Mouse (Mus musculus) liver, embryonic 11.5 days (tissue): ENCODE results near the gene Ptgir. TPM values are rescaled to one million over a fixed set of nuclear protein-coding genes. Genes with fewer than 3 reads are reported as not detected.
A peak's percentile ranks its signal among the peaks of the same experiment; 100 is the strongest.

Source experiments
- ATAC-seq: fragments of 200-750 bp; cut with Nextera tagmentation; replicated peaks from 2 replicates; pipeline ENCODE4 v1.8.0; 2017; ENCODE audit warnings: moderate number of reproducible peaks, mild to moderate bottlenecking, moderate TSS enrichment, moderate library complexity; ENCODE audit not compliant: low FRiP score
- DNase-seq: peaks from one replicate; pipeline ENCODE4 v3.0.0-alpha.2; 2017; ENCODE audit warnings: low spot score
- H3K27ac ChIP-seq: fragments of 300-500 bp; sonication (generic); 2 replicates; pipeline ENCODE4 v1.5.1; 2014; ENCODE audit warnings: mild to moderate bottlenecking, low read depth, low read length, control low read depth
- H3K27me3 ChIP-seq: fragments of 300-500 bp; sonication (generic); replicated peaks from 2 replicates; pipeline ENCODE4 v1.6.1; 2014; ENCODE audit warnings: low read length, mixed read lengths; ENCODE audit not compliant: control insufficient read depth, insufficient read depth
- H3K36me3 ChIP-seq: fragments of 300-500 bp; sonication (generic); 2 replicates; pipeline ENCODE4 v1.6.1; 2014; ENCODE audit warnings: mild to moderate bottlenecking, low read length, moderate library complexity, mixed read lengths; ENCODE audit not compliant: control insufficient read depth, insufficient read depth
- H3K4me1 ChIP-seq: fragments of 300-500 bp; sonication (generic); replicated peaks from 2 replicates; pipeline ENCODE4 v1.6.1; 2014; ENCODE audit warnings: low read length, mixed read lengths; ENCODE audit not compliant: control insufficient read depth, insufficient read depth
- H3K4me2 ChIP-seq: fragments of 300-500 bp; sonication (generic); 2 replicates; pipeline ENCODE4 v1.6.1; 2014; ENCODE audit warnings: mild to moderate bottlenecking, control low read depth, moderate library complexity
- H3K4me3 ChIP-seq: fragments of 300-500 bp; sonication (generic); 2 replicates; pipeline ENCODE4 v1.5.1; 2014; ENCODE audit warnings: low read depth, low read length, control low read depth
- H3K9ac ChIP-seq: fragments of 300-500 bp; sonication (generic); 2 replicates; pipeline ENCODE4 v1.6.1; 2014; ENCODE audit warnings: low read depth, low read length, control low read depth
- H3K9me3 ChIP-seq: fragments of 300-500 bp; sonication (generic); 2 replicates; pipeline ENCODE4 v1.6.1; 2016; ENCODE audit warnings: low read length, inconsistent platforms, mixed read lengths; ENCODE audit not compliant: control insufficient read depth
- WGBS: fragments of 180-500 bp; shearing (Covaris S2); extraction: QIAGEN DNeasy Blood & Tissue Kit; methylation state at CpG from one replicate; pipeline ENCODE4 v1.1.7; 2014; 5-methylcytosine and 5-hydroxymethylcytosine counted together
- polyA plus RNA-seq: library from polyadenylated mRNA; unstranded; fragments of >200 nt; fragmentation: Nextera tagmentation; extraction: Ambion mirVana; gene quantifications from 2 replicates; pipeline ENCODE4 v1.2.1, GENCODE M21; 2014

Ptgir gene
- polyA plus RNA-seq, 1 experiment from 2014 or later = 1.3 TPM

- H3K4me3 ChIP-seq = no peak overlapping the region
- peaks cover 45% of the 10 kb centered on the region for H3K27me3 ChIP-seq
- 80% methylated on average over 6 of the region's 6 CpGs for WGBS
- no peak for DNase-seq
- H3K4me2 ChIP-seq = no peak overlapping the region
- peaks cover 7% of the 10 kb centered on the region for H3K4me1 ChIP-seq
- no peak overlapping the region for H3K9ac ChIP-seq
- H3K9me3 ChIP-seq = peaks cover 8% of the 10 kb centered on the region
- no peak for ATAC-seq
- peaks cover 27% of the 10 kb centered on the region for H3K36me3 ChIP-seq
- no peak overlapping the region for H3K27ac ChIP-seq
Measured at GRCm38 (mm10) chr7:16883162-16883561, 23.1 kb upstream of the Ptgir start.

- DNase-seq (no peak), ATAC-seq (no peak)
- Histone ChIP-seq H3K9me3 (peaks cover 8% of the 10 kb centered on the region), H3K27ac (no peak overlapping the region), H3K4me3 (no peak overlapping the region), H3K27me3 (peaks cover 55% of the 10 kb centered on the region), H3K4me1 (peaks cover 7% of the 10 kb centered on the region), H3K4me2 (no peak overlapping the region), H3K36me3 (peaks cover 25% of the 10 kb centered on the region), H3K9ac (no peak overlapping the region)
- WGBS = 45% methylated on average over 4 of the region's 4 CpGs
Measured at GRCm38 (mm10) chr7:16884334-16884733, 22.0 kb upstream of the Ptgir start.

GRCm38 (mm10) chr7:16885271-16885776 lies 21.0 kb upstream of the Ptgir start:
- Histone ChIP-seq H3K27ac (no peak overlapping the region), H3K4me2 (peak overlapping the region; percentile 53), H3K36me3 (peaks cover 25% of the 10 kb centered on the region), H3K27me3 (peaks cover 62% of the 10 kb centered on the region), H3K9ac (no peak overlapping the region), H3K9me3 (peaks cover 8% of the 10 kb centered on the region), H3K4me1 (peaks cover 4% of the 10 kb centered on the region), H3K4me3 (peak overlapping the region; percentile 41)
- WGBS = 17% methylated on average over 89 of the region's 95 CpGs
- ATAC-seq (peak; percentile 29), DNase-seq (no peak)

- Histone ChIP-seq H3K36me3 (peaks cover 25% of the 10 kb centered on the region), H3K27me3 (peaks cover 65% of the 10 kb centered on the region), H3K4me1 (no peaks in the 10 kb centered on the region; the same call in 1 of the 2 replicates), H3K27ac (no peak overlapping the region), H3K9ac (no peak overlapping the region), H3K4me2 (peak overlapping the region; percentile 53; the same call in 1 of the 2 replicates), H3K9me3 (peaks cover 8% of the 10 kb centered on the region), H3K4me3 (peak overlapping the region; percentile 41)
- no peak for ATAC-seq
- no peak for DNase-seq
- WGBS = 40% methylated on average over 57 of the region's 59 CpGs
Measured at GRCm38 (mm10) chr7:16885905-16886304, 20.4 kb upstream of the Ptgir start.

GRCm38 (mm10) chr7:16890536-16890935 lies 15.8 kb upstream of the Ptgir start:
- Histone ChIP-seq H3K4me2 (peak overlapping the region; percentile 81), H3K9me3 (peaks cover 6% of the 10 kb centered on the region), H3K36me3 (peaks cover 10% of the 10 kb centered on the region), H3K9ac (no peak overlapping the region), H3K27me3 (peaks cover 74% of the 10 kb centered on the region), H3K4me1 (peaks cover 15% of the 10 kb centered on the region), H3K4me3 (no peak overlapping the region), H3K27ac (peak overlapping the region; percentile 65; the same call in 1 of the 2 replicates)
- DNase-seq (no peak), ATAC-seq (no peak)
- 40% methylated on average over 6 of the region's 6 CpGs for WGBS

DNA sequence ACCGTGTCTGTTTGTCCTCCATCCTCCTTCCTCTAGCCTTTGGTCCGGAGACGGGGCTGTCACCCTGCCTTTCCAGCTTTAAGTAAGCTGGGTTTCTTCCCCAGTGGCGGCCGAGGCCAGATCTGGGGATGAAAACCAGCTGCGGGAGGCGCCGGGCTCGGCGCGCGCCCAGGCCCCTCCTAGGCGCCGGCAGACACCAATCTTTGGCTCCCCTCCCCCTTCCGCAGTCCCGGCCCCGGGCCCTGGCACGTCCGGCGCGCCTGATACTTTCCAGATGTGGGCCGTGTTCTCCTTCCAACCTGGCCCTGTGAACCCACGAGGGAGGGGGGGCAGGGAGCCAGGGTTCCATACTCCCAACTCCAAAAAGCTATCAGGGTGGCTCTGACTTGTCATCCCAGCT lies 15.3 kb upstream of the Ptgir start:
- H3K9me3 ChIP-seq = peaks cover 3% of the 10 kb centered on the region; the same call in 1 of the 2 replicates
- H3K36me3 ChIP-seq = peaks cover 6% of the 10 kb centered on the region
- peaks cover 15% of the 10 kb centered on the region for H3K4me1 ChIP-seq
- H3K4me3 ChIP-seq = no peak overlapping the region
- WGBS = 4% methylated on average over 23 of the region's 23 CpGs
- no peak overlapping the region for H3K9ac ChIP-seq
- H3K4me2 ChIP-seq = peak overlapping the region; percentile 81
- peaks cover 70% of the 10 kb centered on the region for H3K27me3 ChIP-seq
- ATAC-seq (no peak), DNase-seq (peak; percentile 81)
- peak overlapping the region; percentile 65; the same call in 1 of the 2 replicates for H3K27ac ChIP-seq

GRCm38 (mm10) chr7:16891641-16892351 lies 14.5 kb upstream of the Ptgir start, which contains the start of gene Gng8:
Gene Gng8 (plus strand): TSS chr7:16891786.
- Histone ChIP-seq H3K4me2 (peak within 1 kb of the TSS; percentile 81), H3K4me3 (peak within 1 kb of the TSS; percentile 35), H3K27me3 (peaks cover 61% of the 10 kb centered on the region), H3K9ac (no peak within 1 kb of the TSS), H3K36me3 (no peaks in the 10 kb centered on the region), H3K27ac (peak within 1 kb of the TSS; percentile 65), H3K4me1 (peaks cover 15% of the 10 kb centered on the region), H3K9me3 (no peaks in the 10 kb centered on the region)
- ATAC-seq (peak; percentile 85), DNase-seq (peak; percentile 86)
- WGBS = 2% methylated on average over 30 of the region's 30 CpGs

- H3K9ac ChIP-seq = no peak overlapping the region
- peaks cover 56% of the 10 kb centered on the region for H3K27me3 ChIP-seq
- H3K36me3 ChIP-seq = no peaks in the 10 kb centered on the region
- DNase-seq (no peak), ATAC-seq (0 out of 2 replicates have a peak, but pooled peaks have one; percentile 1)
- H3K4me2 ChIP-seq = peak overlapping the region; percentile 81
- no peak overlapping the region for H3K27ac ChIP-seq
- 41% methylated on average over 9 of the region's 9 CpGs for WGBS
- H3K9me3 ChIP-seq = no peaks in the 10 kb centered on the region
- peaks cover 15% of the 10 kb centered on the region for H3K4me1 ChIP-seq
- peak overlapping the region; percentile 35 for H3K4me3 ChIP-seq
Measured at GRCm38 (mm10) chr7:16892352-16892730, 13.9 kb upstream of the Ptgir start.

GRCm38 (mm10) chr7:16893612-16894011 lies 12.7 kb upstream of the Ptgir start:
- no peak overlapping the region for H3K4me3 ChIP-seq
- WGBS = 8% methylated on average over 5 of the region's 6 CpGs
- no peaks in the 10 kb centered on the region for H3K9me3 ChIP-seq
- no peak overlapping the region for H3K27ac ChIP-seq
- peaks cover 47% of the 10 kb centered on the region for H3K27me3 ChIP-seq
- H3K9ac ChIP-seq = no peak overlapping the region
- no peak overlapping the region for H3K4me2 ChIP-seq
- no peaks in the 10 kb centered on the region for H3K36me3 ChIP-seq
- H3K4me1 ChIP-seq = peaks cover 15% of the 10 kb centered on the region
- DNase-seq = no peak
- ATAC-seq = no peak
